Mouse (Mus musculus) adrenal gland, adult 2 months (tissue): Measurements from ENCODE around the gene Mrpl43. TPM values are rescaled to one million over a fixed set of nuclear protein-coding genes. Genes with fewer than 3 reads are reported as not detected.
"Not testable (repeated sequence)": the region's sequence is repeated elsewhere in the genome, so short reads cannot be mapped to it uniquely, and the experiment has no call there.

Experiments
- DNase-seq: peaks from one replicate; pipeline ENCODE4 v3.0.0; 2021
- long read RNA-seq: library from polyadenylated mRNA; stranded (forward); transcript quantifications from one replicate; pipeline ENCODE4 v2.0.0, GENCODE M21; 2021
- polyA plus RNA-seq: library from polyadenylated mRNA; depleted of rRNA; stranded (reverse); fragments of >200 nt; gene quantifications from 2 replicates; pipeline ENCODE4 v1.2.3, GENCODE M21; 2012; rRNA removed
- total RNA-seq, 2 experiments: library from RNA; stranded (reverse); gene quantifications; 2 replicates each; pipeline ENCODE4 v1.2.3; 2021

Mrpl43 gene
- total RNA-seq (10 to 100 TPM; 45.2 to 55.1 TPM), polyA plus RNA-seq (196 and 208 TPM in 2 replicates)
- long read RNA-seq, transcript Mrpl43-201 (3 exons, 1,398 nt) = major isoform, 57 of 63 reads
- long read RNA-seq, partial matches to known transcripts = 2 of 63 reads
- long read RNA-seq, other reads (novel, unspliced or antisense) = 1 of 63 reads

- peak; percentile 98 for DNase-seq
Measured at GRCm38 (mm10) chr19:45005957-45006712, at the start of gene Mrpl43. TSS of gene Mrpl43 (minus strand) at chr19:45006442.

- peak; percentile 68 for DNase-seq
Measured at GRCm38 (mm10) chr19:45054892-45055690, 48.8 kb upstream of the Mrpl43 start.

GRCm38 (mm10) chr19:45053451-45053850 is 47.2 kb upstream of the Mrpl43 start:
- no peak for DNase-seq

GRCm38 (mm10) chr19:45049523-45049922 is 43.3 kb upstream of the Mrpl43 start:
- DNase-seq = no peak

- DNase-seq = no peak
Measured at GRCm38 (mm10) chr19:45048644-45049365, 42.6 kb upstream of the Mrpl43 start.

GRCm38 (mm10) chr19:45047935-45048643 is 41.8 kb upstream of the Mrpl43 start:
- DNase-seq = peak; percentile 75

GRCm38 (mm10) chr19:45047417-45047934 is 41.2 kb upstream of the Mrpl43 start, which contains the start of gene Sfxn3:
TSS of gene Sfxn3 (plus strand) at chr19:45047503.
- DNase-seq = peak; percentile 95

GRCm38 (mm10) chr19:45046523-45047321 is 40.5 kb upstream of the Mrpl43 start:
- DNase-seq = peak; percentile 90

- no peak for DNase-seq
Measured at GRCm38 (mm10) chr19:45045651-45046050, 39.4 kb upstream of the Mrpl43 start, which contains the start of gene Pdzd7. TSS of gene Pdzd7 (minus strand) at chr19:45045717.

- DNase-seq = no peak
Measured at GRCm38 (mm10) chr19:45045236-45045635, 39.0 kb upstream of the Mrpl43 start.

- DNase-seq = no peak
Measured at GRCm38 (mm10) chr19:45044389-45044927, 38.2 kb upstream of the Mrpl43 start.

- no peak for DNase-seq
Measured at GRCm38 (mm10) chr19:45040214-45040613, 34.0 kb upstream of the Mrpl43 start.

- DNase-seq = not testable (repeated sequence)
Measured at GRCm38 (mm10) chr19:45038198-45038597, 32.0 kb upstream of the Mrpl43 start.

- peak; percentile 70 for DNase-seq
Measured at GRCm38 (mm10) chr19:45036867-45037266, 30.6 kb upstream of the Mrpl43 start.

GRCm38 (mm10) chr19:45032570-45033332 is 26.5 kb upstream of the Mrpl43 start:
- peak; percentile 26 for DNase-seq

GRCm38 (mm10) chr19:45031780-45032179 is 25.5 kb upstream of the Mrpl43 start:
- DNase-seq = peak; percentile 82

- peak; percentile 82 for DNase-seq
Measured at GRCm38 (mm10) chr19:45030746-45031693, 24.8 kb upstream of the Mrpl43 start.

GRCm38 (mm10) chr19:45030111-45030510 is 23.9 kb upstream of the Mrpl43 start:
- DNase-seq = peak; percentile 70
